Mouse (Mus musculus) intestine, embryonic 16.5 days (tissue): Measurements from ENCODE around the gene Btbd8. TPM values are rescaled to one million over a fixed set of nuclear protein-coding genes. Genes with fewer than 3 reads are reported as not detected.

ENCODE experiments used
- ATAC-seq: fragments of 200-750 bp; cut with Nextera tagmentation; 2 replicates; pipeline ENCODE4 v1.8.0; 2017; ENCODE audit warnings: moderate TSS enrichment, moderate library complexity
- H3K27ac ChIP-seq: fragments of 300-500 bp; sonication (generic); 2 replicates; pipeline ENCODE4 v1.5.1; 2014; ENCODE audit warnings: mild to moderate bottlenecking, low read length
- H3K27me3 ChIP-seq: fragments of 300-500 bp; sonication (generic); replicated peaks from 2 replicates; pipeline ENCODE4 v1.6.1; 2014; ENCODE audit warnings: low read length, control low read depth, mixed read lengths; ENCODE audit not compliant: control insufficient read depth, insufficient read depth
- H3K36me3 ChIP-seq: fragments of 300-500 bp; sonication (generic); 2 replicates; pipeline ENCODE4 v1.6.1; 2014; ENCODE audit warnings: low read length, control low read depth; ENCODE audit not compliant: control insufficient read depth, insufficient read depth
- H3K4me1 ChIP-seq: fragments of 300-500 bp; sonication (generic); 2 replicates; pipeline ENCODE4 v1.6.1; 2014; ENCODE audit warnings: low read length, control low read depth, mixed read lengths; ENCODE audit not compliant: control insufficient read depth, insufficient read depth
- H3K4me2 ChIP-seq: fragments of 300-500 bp; sonication (generic); 2 replicates; pipeline ENCODE4 v1.6.1; 2014; ENCODE audit warnings: low read depth, low read length, control low read depth
- H3K4me3 ChIP-seq: fragments of 300-500 bp; sonication (generic); 2 replicates; pipeline ENCODE4 v1.5.1; 2014; ENCODE audit warnings: mild to moderate bottlenecking, low read length
- H3K9ac ChIP-seq: fragments of 300-500 bp; sonication (generic); 2 replicates; pipeline ENCODE4 v1.6.1; 2014; ENCODE audit warnings: low read depth, low read length
- H3K9me3 ChIP-seq: fragments of 300-500 bp; sonication (generic); 2 replicates; pipeline ENCODE4 v1.6.1; 2016; ENCODE audit warnings: low read length, control low read depth; ENCODE audit not compliant: control insufficient read depth
- WGBS: fragments of 180-500 bp; shearing (Covaris S2); extraction: QIAGEN DNeasy Blood & Tissue Kit; methylation state at CpG from one replicate; pipeline ENCODE4 v1.1.7; 2014; 5-methylcytosine and 5-hydroxymethylcytosine counted together
- polyA plus RNA-seq: library from polyadenylated mRNA; unstranded; fragments of >200 nt; fragmentation: Nextera tagmentation; extraction: Ambion mirVana; gene quantifications from 2 replicates; pipeline ENCODE4 v1.2.1, GENCODE M21; 2015

Gene Btbd8
- polyA plus RNA-seq, 1 experiment from 2014 or later: 2.7 TPM

DNA sequence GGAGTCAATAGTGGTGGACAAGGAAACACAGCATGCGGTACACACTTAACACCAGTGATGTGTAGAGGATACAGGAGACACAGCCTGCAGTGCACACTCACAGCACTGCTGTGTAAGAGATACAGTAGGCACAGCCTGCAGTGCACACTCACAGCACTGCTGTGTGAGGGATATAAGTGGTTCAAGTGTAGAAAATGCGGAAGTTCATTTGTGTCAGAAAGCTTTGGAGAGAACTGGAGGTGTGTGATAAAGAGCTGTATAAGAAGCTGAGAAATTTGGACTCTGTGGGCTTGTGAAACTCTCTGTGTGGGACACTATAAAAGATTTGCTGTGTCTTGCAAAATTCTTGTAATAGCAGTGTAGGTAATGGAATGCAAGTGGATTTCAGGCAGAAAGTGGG is 42.4 kb downstream of the Btbd8 start:
- no peaks in the 10 kb centered on the region for H3K27me3 ChIP-seq
- no peak overlapping the region for H3K27ac ChIP-seq
- no peaks in the 10 kb centered on the region for H3K4me1 ChIP-seq
- H3K4me3 ChIP-seq: no peak overlapping the region
- no peaks in the 10 kb centered on the region for H3K9me3 ChIP-seq
- no peak for ATAC-seq
- WGBS: 90% methylated on average over 2 of the region's 2 CpGs
- H3K9ac ChIP-seq: no peak overlapping the region
- no peak overlapping the region for H3K4me2 ChIP-seq
- no peaks in the 10 kb centered on the region for H3K36me3 ChIP-seq

DNA sequence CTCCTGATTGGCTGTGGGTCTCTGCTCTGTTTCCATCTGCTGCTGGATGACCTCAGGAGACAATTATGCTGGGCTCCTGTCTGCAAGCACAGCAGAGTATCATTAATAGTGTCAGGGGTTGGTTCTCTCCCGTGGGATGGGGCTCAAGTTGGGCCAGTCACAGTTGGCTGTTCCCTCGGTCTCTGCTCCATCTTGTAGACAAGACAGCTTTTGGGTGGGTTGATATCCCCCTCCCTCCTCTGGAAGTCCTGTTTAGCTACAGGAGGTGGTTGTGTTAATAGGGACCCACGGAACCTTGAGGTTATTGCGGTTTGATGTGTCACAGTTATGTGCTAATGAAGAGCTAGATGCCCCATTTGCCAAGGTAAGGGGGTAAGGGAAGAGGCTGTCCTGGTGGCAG is 51.2 kb downstream of the Btbd8 start:
- H3K9ac ChIP-seq: no peak overlapping the region
- no peak for ATAC-seq
- no peaks in the 10 kb centered on the region for H3K9me3 ChIP-seq

DNA sequence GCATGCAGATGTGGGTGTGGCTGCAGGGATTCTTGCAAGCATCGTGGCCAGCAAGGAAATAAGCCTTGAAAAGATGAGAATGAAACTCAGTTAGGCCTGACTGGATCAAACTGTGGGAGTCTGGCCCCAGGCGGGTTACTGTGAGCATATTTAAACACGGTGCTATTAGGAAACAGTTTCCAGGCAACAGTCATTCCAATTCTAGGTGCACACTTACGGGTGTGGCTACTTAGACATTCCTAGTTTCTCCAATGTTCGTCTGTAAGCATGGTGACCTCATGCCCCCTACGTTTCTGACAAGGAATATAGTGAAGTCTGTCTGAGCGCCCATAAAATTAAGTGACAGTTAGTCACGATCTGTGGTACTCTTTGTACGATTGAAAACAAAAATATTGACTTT is 53.2 kb downstream of the Btbd8 start:
- Histone ChIP-seq H3K27ac (no peak overlapping the region), H3K36me3 (peaks cover 3% of the 10 kb centered on the region; the same call in 1 of the 2 replicates), H3K9ac (no peak overlapping the region), H3K4me2 (no peak overlapping the region), H3K27me3 (no peaks in the 10 kb centered on the region), H3K4me3 (no peak overlapping the region), H3K4me1 (0 out of 2 replicates have a peak, but pooled peaks cover 4% of the 10 kb centered on the region), H3K9me3 (no peaks in the 10 kb centered on the region)
- ATAC-seq: no peak
- WGBS: 64% methylated on average over 9 of the region's 9 CpGs

More for the DNA sequence above, 51.2 kb downstream of the Btbd8 start:
- Histone ChIP-seq H3K4me1 (0 out of 2 replicates have a peak, but pooled peaks cover 4% of the 10 kb centered on the region), H3K36me3 (no peaks in the 10 kb centered on the region), H3K27ac (no peak overlapping the region), H3K4me2 (no peak overlapping the region), H3K4me3 (no peak overlapping the region), H3K27me3 (no peaks in the 10 kb centered on the region)
- 55% methylated on average over 4 of the region's 4 CpGs for WGBS

GRCm38 (mm10) chr5:107492471-107492870 is 54.7 kb downstream of the Btbd8 start:
- H3K4me1 ChIP-seq: 0 out of 2 replicates have a peak, but pooled peaks cover 4% of the 10 kb centered on the region
- H3K27ac ChIP-seq: no peak overlapping the region
- ATAC-seq: no peak
- no peaks in the 10 kb centered on the region for H3K9me3 ChIP-seq
- no peak overlapping the region for H3K4me2 ChIP-seq
- peaks cover 3% of the 10 kb centered on the region; the same call in 1 of the 2 replicates for H3K36me3 ChIP-seq
- no peak overlapping the region for H3K4me3 ChIP-seq
- no peak overlapping the region for H3K9ac ChIP-seq
- WGBS: 89% methylated on average over 2 of the region's 2 CpGs
- H3K27me3 ChIP-seq: no peaks in the 10 kb centered on the region

- 96% methylated on average over 5 of the region's 5 CpGs for WGBS
- H3K27ac ChIP-seq: no peak overlapping the region
- H3K27me3 ChIP-seq: no peaks in the 10 kb centered on the region
- no peak overlapping the region for H3K4me2 ChIP-seq
- H3K4me3 ChIP-seq: no peak overlapping the region
- no peaks in the 10 kb centered on the region for H3K9me3 ChIP-seq
- no peak overlapping the region for H3K9ac ChIP-seq
- H3K4me1 ChIP-seq: no peaks in the 10 kb centered on the region
- peaks cover 3% of the 10 kb centered on the region; the same call in 1 of the 2 replicates for H3K36me3 ChIP-seq
- ATAC-seq: no peak
Measured at GRCm38 (mm10) chr5:107494759-107495158, 57.0 kb downstream of the Btbd8 start.

- no peak overlapping the region for H3K4me3 ChIP-seq
- peaks cover 3% of the 10 kb centered on the region; the same call in 1 of the 2 replicates for H3K36me3 ChIP-seq
- H3K27ac ChIP-seq: no peak overlapping the region
- no peaks in the 10 kb centered on the region for H3K27me3 ChIP-seq
- no peaks in the 10 kb centered on the region for H3K9me3 ChIP-seq
- 81% methylated on average over 2 of the region's 2 CpGs for WGBS
- ATAC-seq: peak; percentile 60; the same call in 1 of the 2 replicates
- no peak overlapping the region for H3K9ac ChIP-seq
- no peak overlapping the region for H3K4me2 ChIP-seq
- no peaks in the 10 kb centered on the region for H3K4me1 ChIP-seq
Measured at GRCm38 (mm10) chr5:107496047-107496446, 58.2 kb downstream of the Btbd8 start.

DNA sequence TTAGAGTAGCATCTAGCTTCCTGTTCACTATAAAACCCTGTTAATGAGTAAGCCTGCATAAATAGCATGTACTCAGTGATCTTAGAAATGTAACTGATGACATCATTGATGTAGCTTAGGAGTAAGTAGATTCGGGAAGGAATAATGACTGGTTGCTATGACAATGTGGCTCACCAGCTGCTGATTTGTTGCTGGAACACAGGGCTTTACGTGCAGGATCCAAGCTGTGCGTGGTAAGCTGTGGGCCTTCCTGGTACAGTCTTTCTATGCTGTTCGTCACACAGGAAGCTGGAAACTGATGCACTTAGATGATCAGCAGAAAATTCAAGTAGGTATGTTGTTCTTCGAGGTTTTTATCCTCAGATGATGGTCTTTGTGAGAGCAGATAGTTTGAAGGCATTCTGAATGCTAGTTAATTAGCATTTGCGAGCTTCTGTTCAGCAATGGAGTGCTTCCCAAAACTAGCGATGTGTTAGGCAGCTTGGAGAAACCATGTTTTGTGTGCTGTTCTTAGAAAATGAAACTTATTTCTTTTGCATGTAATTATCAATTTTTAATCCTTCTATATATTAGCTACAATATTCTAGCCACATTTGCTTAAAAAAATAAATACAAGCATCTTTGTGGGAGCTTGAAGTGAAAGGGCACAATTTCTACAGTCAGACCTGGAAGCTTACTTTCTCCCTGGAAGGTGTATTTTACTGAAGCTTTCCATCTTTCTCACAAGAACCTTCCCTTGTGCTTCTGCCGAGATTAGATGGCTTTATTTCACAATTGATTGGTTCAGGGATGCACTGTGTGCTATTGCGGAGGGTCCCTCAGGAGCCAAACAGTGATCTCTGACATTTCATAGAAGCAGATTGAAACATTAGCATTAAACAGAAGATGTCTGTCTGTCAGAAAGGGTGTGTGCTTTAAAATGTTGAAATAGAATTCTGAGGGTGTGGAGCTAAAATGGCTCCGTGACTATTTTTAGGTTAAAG is 60.0 kb downstream of the Btbd8 start:
- WGBS: 64% methylated on average over 10 of the region's 10 CpGs
- no peak overlapping the region for H3K9ac ChIP-seq
- peak; percentile 75 for ATAC-seq
- H3K4me1 ChIP-seq: no peaks in the 10 kb centered on the region
- no peaks in the 10 kb centered on the region for H3K27me3 ChIP-seq
- H3K27ac ChIP-seq: no peak overlapping the region
- H3K4me3 ChIP-seq: no peak overlapping the region
- H3K4me2 ChIP-seq: no peak overlapping the region
- H3K9me3 ChIP-seq: no peaks in the 10 kb centered on the region
- H3K36me3 ChIP-seq: peaks cover 3% of the 10 kb centered on the region; the same call in 1 of the 2 replicates

- Histone ChIP-seq H3K4me1 (no peaks in the 10 kb centered on the region), H3K27me3 (no peaks in the 10 kb centered on the region), H3K9me3 (no peaks in the 10 kb centered on the region), H3K4me2 (no peak overlapping the region), H3K36me3 (peaks cover 3% of the 10 kb centered on the region; the same call in 1 of the 2 replicates), H3K4me3 (no peak overlapping the region; the same call in 1 of the 2 replicates), H3K9ac (no peak overlapping the region), H3K27ac (no peak overlapping the region)
- ATAC-seq: no peak
- 71% methylated on average over 5 of the region's 5 CpGs for WGBS
Measured at GRCm38 (mm10) chr5:107498806-107499310, 61.1 kb downstream of the Btbd8 start.

GRCm38 (mm10) chr5:107499891-107500535 is 62.2 kb downstream of the Btbd8 start:
- no peaks in the 10 kb centered on the region for H3K36me3 ChIP-seq
- WGBS: 84% methylated on average over 5 of the region's 5 CpGs
- H3K4me1 ChIP-seq: no peaks in the 10 kb centered on the region
- H3K9ac ChIP-seq: no peak overlapping the region
- H3K27ac ChIP-seq: no peak overlapping the region
- no peak overlapping the region for H3K4me3 ChIP-seq
- H3K9me3 ChIP-seq: no peaks in the 10 kb centered on the region
- no peak for ATAC-seq
- no peak overlapping the region for H3K4me2 ChIP-seq
- H3K27me3 ChIP-seq: no peaks in the 10 kb centered on the region
